Mouse (Mus musculus) ES-Bruce4 (cell line): ENCODE measurements at regions not wholly inside any gene's neighbourhood (a gene's known extent, or its start where the extent isn't known, plus 50 kb on each side); places are given as distances from the start of the nearest gene placed in this dataset.

Experiments
- H3K27ac ChIP-seq: 2 replicates; pipeline ENCODE4 v1.5.1; 2012; ENCODE audit warnings: low read length, inconsistent platforms; ENCODE audit not compliant: insufficient read depth
- H3K27me3 ChIP-seq: 2 replicates; pipeline ENCODE4 v1.6.1; 2012; ENCODE audit warnings: mild to moderate bottlenecking, low read length, inconsistent platforms; ENCODE audit not compliant: control insufficient read depth, poor library complexity, insufficient read depth, severe bottlenecking
- H3K36me3 ChIP-seq: 2 replicates; pipeline ENCODE4 v1.6.1; 2012; ENCODE audit warnings: inconsistent platforms, mild to moderate bottlenecking, low read length, moderate library complexity; ENCODE audit not compliant: control insufficient read depth, poor library complexity, insufficient read depth, severe bottlenecking
- H3K4me1 ChIP-seq: one replicate; pipeline ENCODE4 v1.8.1; 2011; ENCODE audit warnings: low read length; ENCODE audit not compliant: control insufficient read depth, insufficient read depth
- H3K4me3 ChIP-seq: 2 replicates; pipeline ENCODE4 v1.5.1; 2011; ENCODE audit warnings: low read depth, mild to moderate bottlenecking, low read length
- H3K9ac ChIP-seq: 2 replicates; pipeline ENCODE4 v1.6.1; 2012; ENCODE audit warnings: low read depth, mild to moderate bottlenecking, inconsistent platforms; ENCODE audit not compliant: poor library complexity, severe bottlenecking
- H3K9me3 ChIP-seq: replicated peaks from 2 replicates; pipeline ENCODE4 v1.6.1; 2012; ENCODE audit warnings: mild to moderate bottlenecking, low read length, inconsistent platforms; ENCODE audit not compliant: control insufficient read depth, poor library complexity, insufficient read depth, severe bottlenecking
- CTCF ChIP-seq: IDR thresholded peaks from one replicate; pipeline ENCODE4 v1.8.1; 2011; ENCODE audit warnings: low read depth, low read length
- EP300 ChIP-seq: IDR thresholded peaks from 2 replicates; pipeline ENCODE4 v1.6.1; 2011; ENCODE audit warnings: low read depth, low read length; ENCODE audit not compliant: insufficient read depth
- POLR2A ChIP-seq: IDR thresholded peaks from one replicate; pipeline ENCODE4 v1.8.1; 2011; ENCODE audit warnings: low read length; ENCODE audit not compliant: insufficient read depth

GRCm38 (mm10) chr10:67729271-67729670 lies 180.5 kb upstream of the Ado start:
- Histone ChIP-seq H3K27ac (no peak overlapping the region), H3K4me3 (no peak overlapping the region), H3K9me3 (no peaks in the 10 kb centered on the region), H3K27me3 (no peaks in the 10 kb centered on the region), H3K36me3 (no peaks in the 10 kb centered on the region), H3K4me1 (no peaks in the 10 kb centered on the region), H3K9ac (no peak overlapping the region)
- peak; percentile 48 for TF ChIP-seq CTCF
- no peak for TF ChIP-seq EP300

GRCm38 (mm10) chr10:67727580-67727979 lies 178.8 kb upstream of the Ado start:
- H3K4me3 ChIP-seq: no peak overlapping the region
- no peaks in the 10 kb centered on the region for H3K27me3 ChIP-seq
- no peaks in the 10 kb centered on the region for H3K4me1 ChIP-seq
- H3K36me3 ChIP-seq: no peaks in the 10 kb centered on the region
- no peak for TF ChIP-seq POLR2A
- H3K27ac ChIP-seq: no peak overlapping the region
- no peaks in the 10 kb centered on the region for H3K9me3 ChIP-seq
- no peak overlapping the region for H3K9ac ChIP-seq

- H3K4me1 ChIP-seq: no peaks in the 10 kb centered on the region
- TF ChIP-seq CTCF (no peak), EP300 (no peak), POLR2A (no peak)
- no peak overlapping the region for H3K9ac ChIP-seq
- no peaks in the 10 kb centered on the region for H3K36me3 ChIP-seq
- no peak overlapping the region for H3K27ac ChIP-seq
- no peaks in the 10 kb centered on the region for H3K27me3 ChIP-seq
- no peaks in the 10 kb centered on the region for H3K9me3 ChIP-seq
- no peak overlapping the region for H3K4me3 ChIP-seq
These were observed 178.0 kb upstream of the Ado start for GRCm38 (mm10) chr10:67726796-67727195.

GRCm38 (mm10) chr10:67726351-67726750 lies 177.6 kb upstream of the Ado start:
- TF ChIP-seq POLR2A (no peak), EP300 (no peak), CTCF (no peak)

GRCm38 (mm10) chr10:67721787-67722186 lies 173.0 kb upstream of the Ado start:
- Histone ChIP-seq H3K27me3 (no peaks in the 10 kb centered on the region), H3K9ac (no peak overlapping the region), H3K4me3 (no peak overlapping the region), H3K27ac (no peak overlapping the region), H3K4me1 (no peaks in the 10 kb centered on the region), H3K36me3 (no peaks in the 10 kb centered on the region), H3K9me3 (no peaks in the 10 kb centered on the region)
- peak; percentile 56 for TF ChIP-seq CTCF
- TF ChIP-seq EP300: no peak

More at GRCm38 (mm10) chr10:67726351-67726750, 177.6 kb upstream of the Ado start:
- no peak overlapping the region for H3K27ac ChIP-seq
- H3K9ac ChIP-seq: no peak overlapping the region
- H3K36me3 ChIP-seq: no peaks in the 10 kb centered on the region
- H3K27me3 ChIP-seq: no peaks in the 10 kb centered on the region
- no peaks in the 10 kb centered on the region for H3K9me3 ChIP-seq
- no peaks in the 10 kb centered on the region for H3K4me1 ChIP-seq
- H3K4me3 ChIP-seq: no peak overlapping the region

GRCm38 (mm10) chr10:67717506-67717905 lies 168.8 kb upstream of the Ado start:
- no peak overlapping the region for H3K4me3 ChIP-seq
- H3K4me1 ChIP-seq: no peaks in the 10 kb centered on the region
- no peaks in the 10 kb centered on the region for H3K27me3 ChIP-seq
- no peak overlapping the region for H3K27ac ChIP-seq
- H3K36me3 ChIP-seq: no peaks in the 10 kb centered on the region
- TF ChIP-seq CTCF (no peak), EP300 (no peak), POLR2A (no peak)
- no peak overlapping the region for H3K9ac ChIP-seq
- H3K9me3 ChIP-seq: no peaks in the 10 kb centered on the region

GRCm38 (mm10) chr10:67715046-67715445 lies 166.3 kb upstream of the Ado start:
- TF ChIP-seq POLR2A: no peak
- no peak for TF ChIP-seq CTCF
- no peak for TF ChIP-seq EP300
- H3K27ac ChIP-seq: no peak overlapping the region
- H3K27me3 ChIP-seq: no peaks in the 10 kb centered on the region
- H3K4me1 ChIP-seq: no peaks in the 10 kb centered on the region
- no peak overlapping the region for H3K9ac ChIP-seq
- H3K9me3 ChIP-seq: no peaks in the 10 kb centered on the region; the same call in 1 of the 2 replicates
- no peak overlapping the region for H3K4me3 ChIP-seq
- no peaks in the 10 kb centered on the region for H3K36me3 ChIP-seq
